Mouse (Mus musculus): ENCODE results near the gene Slc10a1.

DNA sequence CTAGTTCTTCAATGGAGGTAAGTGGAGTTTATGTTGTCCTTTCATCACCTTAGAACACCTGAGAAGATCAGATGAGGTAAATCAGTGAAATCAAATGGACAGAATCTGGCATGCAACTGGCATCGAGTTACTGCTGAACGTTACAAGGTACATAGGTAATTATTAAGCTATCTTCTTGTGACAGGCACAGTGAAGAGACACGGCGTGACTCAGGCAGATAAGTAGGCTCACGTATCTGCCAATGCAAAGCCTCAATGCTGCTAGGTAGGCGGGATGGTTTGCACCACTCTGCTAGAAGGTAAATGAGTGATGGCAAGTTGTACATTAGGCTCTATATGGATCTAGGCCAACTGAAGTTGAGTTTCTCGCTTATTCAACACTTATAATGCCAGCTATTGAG lies 38.4 kb downstream of the Slc10a1 start:
- no peak for TF ChIP-seq CTCF (IDR thresholded peaks at IDR 0.05; ENCODE audit: low read depth, low read length)
- no peak for TF ChIP-seq GATA1 (IDR thresholded peaks at IDR 0.05; ENCODE audit: borderline replicate concordance, low read length)
- TF ChIP-seq POLR2AphosphoS5 (IDR thresholded peaks at IDR 0.05; ENCODE audit: insufficient replicate concordance, low read depth, low read length): no peak
- TF ChIP-seq GATA2 (IDR thresholded peaks at IDR 0.05; ENCODE audit: borderline replicate concordance, low read depth, low read length): no peak

All from G1E (cell line).